Mouse (Mus musculus): ENCODE results near the gene Slc12a8.

Gene Slc12a8

GRCm38 (mm10) chr16:33704289-33704688 is 187.2 kb downstream of the Slc12a8 start:
- DNase-seq = no peak

DNA sequence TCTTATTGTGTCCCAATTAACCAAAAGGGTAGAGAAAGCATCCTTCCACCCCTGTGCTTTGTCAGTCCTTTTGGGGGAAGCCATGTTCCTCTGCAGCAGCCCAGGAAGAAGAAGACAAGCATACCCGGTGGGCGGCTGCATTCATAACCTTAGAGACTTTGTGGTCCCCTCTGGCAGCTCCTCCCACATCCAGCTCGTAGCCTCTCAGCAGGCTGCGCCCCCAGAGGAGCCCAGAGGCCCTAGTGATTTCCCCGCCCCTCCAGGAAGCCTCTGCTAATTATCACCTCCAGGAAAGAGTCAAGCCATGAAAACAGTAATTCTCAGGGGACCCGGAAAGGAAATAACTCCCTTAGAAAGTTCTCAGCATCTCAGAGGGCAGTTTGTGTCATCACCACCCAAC is 188.1 kb downstream of the Slc12a8 start:
- DNase-seq = no peak

DNA sequence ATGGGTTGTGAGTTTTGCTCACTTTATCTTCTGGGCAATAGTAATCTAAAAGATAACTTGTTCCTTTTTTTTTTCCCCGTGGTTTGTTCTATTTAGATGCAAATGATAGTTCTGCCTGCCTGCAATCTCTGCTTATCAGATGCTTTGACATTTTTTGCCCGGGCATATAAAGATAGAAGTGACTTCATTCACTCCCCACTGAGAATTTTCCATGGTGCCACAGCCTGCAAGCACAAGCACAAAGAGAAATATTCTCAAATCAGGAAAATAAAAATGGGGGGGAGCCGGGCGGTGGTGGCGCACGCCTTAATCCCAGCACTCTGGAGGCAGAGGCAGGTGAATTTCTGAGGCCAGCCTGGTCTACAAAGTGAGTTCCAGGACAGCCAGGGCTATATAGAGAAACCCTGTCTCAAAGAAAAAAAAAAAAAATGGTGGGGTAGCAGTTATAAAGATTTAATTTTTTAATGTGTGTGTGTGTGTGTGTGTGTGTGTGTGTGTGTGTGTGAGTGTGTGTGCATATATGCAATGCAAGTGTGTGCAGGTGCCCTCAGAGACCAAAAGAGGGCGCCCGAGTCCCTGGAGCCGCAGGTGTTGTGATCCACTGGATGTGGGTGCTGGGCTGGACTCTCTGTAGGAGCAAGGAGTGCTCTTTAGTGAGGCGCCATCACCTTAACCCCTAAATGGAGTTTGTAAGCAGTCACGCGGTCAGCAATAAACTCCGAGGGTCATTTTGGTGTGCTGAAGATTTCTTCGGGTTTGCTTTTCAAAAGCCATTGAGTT is 189.2 kb downstream of the Slc12a8 start:
- no peak for DNase-seq

DNA sequence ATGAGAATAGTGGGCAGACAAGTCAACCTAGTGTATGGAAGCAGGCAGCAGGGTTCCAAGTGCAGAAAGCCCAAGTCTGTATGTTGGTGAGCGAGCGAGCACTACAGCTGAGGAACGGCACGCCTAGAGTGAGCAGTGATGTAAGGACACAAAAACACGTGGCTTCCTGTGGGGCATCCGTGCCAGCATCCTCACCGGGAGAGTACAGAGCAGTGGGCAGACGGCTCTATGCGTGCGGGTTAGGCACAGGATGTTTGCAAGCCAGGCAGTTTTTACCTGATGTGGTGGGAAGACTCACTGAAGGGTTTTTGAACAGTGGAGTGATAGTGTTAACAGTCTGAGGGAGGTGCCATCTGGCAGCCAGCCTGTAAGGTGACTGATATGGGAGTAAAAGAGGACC is 190.9 kb downstream of the Slc12a8 start:
- DNase-seq = peak in 1 of 2 experiments; percentile 47

- no peak for DNase-seq
Observed at GRCm38 (mm10) chr16:33708585-33709397, 191.7 kb downstream of the Slc12a8 start.
